Mouse (Mus musculus) neutrophil, adult 83 days (primary cell): Measurements from ENCODE around the gene Zp2. TPM values are rescaled to one million over a fixed set of nuclear protein-coding genes. Genes with fewer than 3 reads are reported as not detected.

Source experiments
- total RNA-seq, 2 experiments: library from RNA; stranded (reverse); gene quantifications; one replicate each; pipeline ENCODE4 v1.2.4; 2023

The Zp2 gene
- total RNA-seq: not detected

DNA sequence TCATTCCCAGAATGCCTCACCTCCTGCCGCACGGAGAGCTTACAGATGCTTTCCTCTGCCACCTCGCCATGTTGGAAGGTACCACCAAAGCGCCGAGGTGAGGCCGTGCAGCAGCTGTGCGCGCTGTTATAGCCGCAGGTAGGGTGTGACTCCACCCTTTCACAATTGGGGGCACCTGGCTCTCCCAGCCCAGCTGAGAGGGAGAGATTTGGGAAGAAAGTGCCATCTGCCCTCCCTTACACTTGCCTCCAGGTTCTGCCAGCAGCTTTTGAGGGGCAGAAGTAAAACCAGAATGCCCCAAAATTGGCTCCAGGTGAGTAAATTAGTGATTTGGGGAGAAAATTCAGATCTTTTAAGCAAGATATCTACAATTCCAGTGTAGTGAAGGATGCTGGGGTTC lies at the start of gene Zp2:
Gene Zp2 (minus strand): TSS at position 101 of the 400 bp plus-strand sequence.

DNA sequence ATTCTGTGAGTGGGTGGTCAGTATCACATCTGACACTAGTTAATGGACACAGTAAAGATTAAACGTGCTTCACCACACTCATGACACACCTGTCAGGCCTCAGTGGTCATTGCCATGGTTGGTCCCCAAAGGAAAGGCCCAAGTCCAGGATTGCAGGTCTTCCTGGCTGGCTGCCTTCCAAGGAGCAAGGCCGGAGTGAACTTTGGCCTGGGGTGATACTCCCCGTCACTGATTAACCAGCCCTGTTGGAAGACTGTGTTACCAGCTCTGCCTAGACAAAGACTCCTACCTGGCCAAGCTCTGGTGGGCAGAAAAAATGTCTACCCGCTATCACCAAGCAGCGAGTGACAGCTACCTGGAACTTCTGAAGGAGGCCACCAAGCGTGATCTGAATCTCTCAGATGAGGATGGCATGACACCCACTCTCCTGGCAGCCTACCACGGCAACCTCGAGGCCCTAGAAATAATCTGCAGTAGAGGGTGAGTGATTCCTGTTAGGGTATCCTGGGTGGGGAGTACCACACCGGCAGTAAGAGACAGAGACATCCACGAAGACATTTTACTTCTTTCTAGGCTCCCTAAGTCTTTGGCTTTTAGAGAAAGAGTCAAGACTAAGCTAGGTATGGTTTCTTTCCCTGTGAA lies 28.6 kb upstream of the Zp2 start, which contains the start of gene Anks4b:
Gene Anks4b (plus strand): TSS at position 256 of the 642 bp plus-strand sequence.

DNA sequence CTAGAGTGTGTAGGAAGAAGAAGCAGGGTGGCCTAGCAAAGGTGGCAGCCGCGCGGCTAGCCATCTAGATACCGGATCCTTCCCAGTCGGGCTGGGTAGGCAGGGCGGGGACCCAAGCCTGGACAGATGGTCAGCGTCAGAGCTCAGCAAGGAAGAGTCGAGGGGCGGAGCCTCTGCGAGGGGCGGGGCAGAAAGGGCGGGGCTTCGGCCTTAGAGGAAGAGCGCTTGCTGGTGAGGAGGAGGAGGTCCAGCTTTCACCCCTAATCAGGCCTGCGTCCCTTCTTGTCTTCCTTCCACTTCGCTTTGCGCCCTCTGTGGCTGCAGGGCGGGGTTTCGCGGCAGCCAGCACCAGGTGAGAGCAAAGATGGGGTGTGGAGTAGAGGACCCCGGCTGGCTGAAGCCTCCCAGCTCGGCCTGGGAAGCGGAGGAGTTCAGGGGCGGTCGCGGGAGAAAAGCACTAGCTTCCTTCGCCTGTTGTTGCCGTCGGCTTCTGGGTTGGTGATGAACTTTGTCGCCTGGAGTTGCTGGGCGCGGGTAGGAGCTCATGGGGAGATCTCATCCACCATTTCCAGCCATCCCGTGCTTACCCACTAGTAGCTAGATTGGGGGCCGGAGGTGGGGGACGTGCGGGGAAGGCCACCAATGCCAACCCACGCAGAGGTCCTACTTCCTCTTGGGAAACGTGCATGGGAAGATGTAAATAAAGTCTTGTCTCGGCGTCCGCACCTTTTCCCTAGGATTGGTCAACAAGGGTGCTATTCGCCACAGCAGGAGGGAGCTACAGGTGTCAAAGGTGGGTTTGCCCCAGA lies 42.7 kb downstream of the Zp2 start, which contains the start of gene Tmem159:
Gene Tmem159 (plus strand): TSS at position 190 of the 809 bp plus-strand sequence.

DNA sequence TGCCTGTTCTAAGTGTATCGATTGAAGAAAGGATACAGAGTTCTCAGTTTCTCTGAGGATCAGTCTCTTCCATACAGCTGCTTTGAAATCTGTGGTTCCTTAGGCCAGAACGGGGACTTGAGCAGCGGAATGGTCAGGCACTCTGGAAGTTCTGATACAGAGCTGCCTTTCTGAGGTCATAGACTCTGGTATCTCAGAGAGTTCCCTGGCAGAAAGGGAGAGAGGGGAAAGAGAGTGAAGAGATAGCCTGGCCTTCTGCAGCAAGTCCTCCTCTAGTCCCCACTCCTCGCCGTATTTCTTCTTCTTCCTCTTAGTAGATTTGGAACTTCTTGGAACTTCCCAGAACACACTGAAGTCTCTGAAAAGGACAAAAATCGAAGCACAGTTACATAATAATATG lies 49.9 kb downstream of the Zp2 start, which contains the start of gene Dnah3:
Gene Dnah3 (minus strand): TSS at position 101 of the 400 bp plus-strand sequence.

Other genes with a start within 250 kb of the Zp2 start
- gene Lyrm1, start 249.4 kb downstream of the Zp2 start, total RNA-seq: 1 to 10 TPM; 4.2 to 5.5 TPM
- gene Dcun1d3, start 249.0 kb downstream of the Zp2 start, total RNA-seq: 10 to 100 TPM; 20.1 to 24.4 TPM
- gene Dnah3, start 50.0 kb downstream of the Zp2 start, total RNA-seq: not detected
- 1 to 10 TPM; 8.9 to 9.0 TPM for gene Tmem159, start 42.9 kb downstream of the Zp2 start, total RNA-seq
- gene Anks4b, start 28.6 kb upstream of the Zp2 start, total RNA-seq: under 1 TPM in 1 of 2 experiments, not detected in 1; 0.09 TPM
- not detected for gene Crym, start 56.8 kb upstream of the Zp2 start, total RNA-seq
- not detected for gene Abca14, start 58.7 kb upstream of the Zp2 start, total RNA-seq
- not detected for gene Abca15, start 183.4 kb upstream of the Zp2 start, total RNA-seq